Mouse (Mus musculus): ENCODE results near the gene Nfic. TPM values are rescaled to one million over a fixed set of nuclear protein-coding genes. Genes with fewer than 3 reads are reported as not detected.

Gene Nfic
- polyA plus RNA-seq, 1 experiment from 2014 or later, result 86.5 TPM

DNA sequence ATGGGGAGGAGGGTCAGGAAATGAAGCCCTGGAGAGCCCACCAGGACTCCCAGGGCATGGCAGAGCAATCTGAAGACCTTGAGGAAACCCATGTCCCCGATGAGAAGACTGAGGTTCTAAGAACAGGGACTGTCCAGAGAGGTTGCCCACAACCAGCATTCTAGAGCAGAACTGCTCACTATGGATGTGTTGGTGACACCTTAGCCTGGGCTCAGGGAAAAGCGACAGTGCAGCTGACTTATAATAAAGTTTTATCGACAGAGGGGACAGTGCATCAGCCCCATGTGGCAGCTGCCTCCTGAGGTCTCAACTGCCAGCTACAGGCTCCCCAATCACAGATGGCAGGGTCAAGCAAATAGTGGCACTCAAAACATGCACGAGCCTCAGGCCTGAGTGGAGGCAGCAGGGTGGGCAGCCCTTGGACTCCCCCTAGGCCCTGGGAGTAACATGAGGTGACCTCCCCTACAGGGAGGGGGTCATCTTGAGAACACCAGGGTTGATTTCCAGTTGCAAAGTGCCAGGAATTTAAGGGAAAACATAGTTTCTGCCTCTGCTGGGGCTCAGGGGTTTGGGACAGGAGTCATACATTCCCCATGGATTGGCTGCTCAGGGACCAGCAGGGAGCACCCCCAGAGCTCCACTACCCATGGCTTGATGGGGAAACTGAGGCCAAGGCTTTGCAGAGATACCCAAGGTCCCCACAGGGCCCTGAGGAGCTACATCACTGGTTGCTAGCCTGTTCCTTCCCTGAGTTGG, 34.2 kb downstream of the Nfic start:
- Histone ChIP-seq H3K9me3 (ENCODE audit: low read depth, low read length) (no peaks in the 10 kb centered on the region), H3K27ac (ENCODE audit: low read depth) (no peak overlapping the region), H3K36me3 (ENCODE audit: insufficient read depth) (peaks cover 24% of the 10 kb centered on the region), H3K9ac (no peak overlapping the region), H3K4me1 (ENCODE audit: insufficient read depth) (peaks cover 21% of the 10 kb centered on the region), H3K4me2 (no peak overlapping the region), H3K4me3 (ENCODE audit: low read depth, low read length) (no peak overlapping the region), H3K27me3 (ENCODE audit: insufficient read depth, low read length) (no peaks in the 10 kb centered on the region)
- TF ChIP-seq CTCF (IDR thresholded peaks at IDR 0.05; ENCODE audit: low read depth), result no peak
- no peak for DNase-seq
- WGBS, result 74% methylated on average over 4 of the region's 4 CpGs
- no peak for ATAC-seq (ENCODE audit: insufficient read depth)

DNA sequence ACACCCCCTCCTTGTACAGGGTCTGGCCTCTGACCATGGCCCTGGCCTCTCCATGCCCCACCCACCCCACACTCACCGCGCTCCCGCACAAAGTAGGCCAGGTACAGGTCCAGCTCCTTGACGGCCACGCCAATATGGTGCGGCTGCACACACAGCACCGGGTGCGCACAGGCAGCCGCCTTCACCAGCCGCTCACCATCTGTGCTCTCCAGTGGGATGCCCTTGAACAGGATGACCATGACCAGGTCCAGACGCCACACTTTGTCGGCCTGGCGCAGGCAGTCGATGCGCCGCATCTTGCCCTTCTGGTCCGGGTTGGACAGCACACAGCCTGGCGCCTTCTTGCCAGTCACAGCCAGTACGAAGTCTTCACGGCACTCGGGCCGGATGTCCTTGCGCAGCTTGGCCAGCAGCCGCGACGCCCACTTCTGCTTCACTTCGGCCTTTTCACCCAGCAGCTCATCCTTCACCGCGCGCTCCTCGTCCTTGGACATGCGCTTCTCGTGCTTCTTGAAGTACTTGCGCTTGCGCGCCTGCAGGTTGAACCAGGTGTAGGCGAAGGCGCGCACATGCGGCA, 35.2 kb downstream of the Nfic start:
- H3K36me3 ChIP-seq (ENCODE audit: insufficient read depth), result peaks cover 24% of the 10 kb centered on the region
- no peaks in the 10 kb centered on the region for H3K9me3 ChIP-seq (ENCODE audit: low read depth, low read length)
- no peak overlapping the region for H3K4me3 ChIP-seq (ENCODE audit: low read depth, low read length)
- H3K4me2 ChIP-seq, result no peak overlapping the region
- no peak for TF ChIP-seq CTCF (IDR thresholded peaks at IDR 0.05; ENCODE audit: low read depth)
- no peak overlapping the region for H3K9ac ChIP-seq
- WGBS, result 73% methylated on average over 40 of the region's 40 CpGs
- DNase-seq, result no peak
- peaks cover 21% of the 10 kb centered on the region for H3K4me1 ChIP-seq (ENCODE audit: insufficient read depth)
- no peak for ATAC-seq (ENCODE audit: insufficient read depth)
- H3K27me3 ChIP-seq (ENCODE audit: insufficient read depth, low read length), result no peaks in the 10 kb centered on the region
- H3K27ac ChIP-seq (ENCODE audit: low read depth), result no peak overlapping the region

DNA sequence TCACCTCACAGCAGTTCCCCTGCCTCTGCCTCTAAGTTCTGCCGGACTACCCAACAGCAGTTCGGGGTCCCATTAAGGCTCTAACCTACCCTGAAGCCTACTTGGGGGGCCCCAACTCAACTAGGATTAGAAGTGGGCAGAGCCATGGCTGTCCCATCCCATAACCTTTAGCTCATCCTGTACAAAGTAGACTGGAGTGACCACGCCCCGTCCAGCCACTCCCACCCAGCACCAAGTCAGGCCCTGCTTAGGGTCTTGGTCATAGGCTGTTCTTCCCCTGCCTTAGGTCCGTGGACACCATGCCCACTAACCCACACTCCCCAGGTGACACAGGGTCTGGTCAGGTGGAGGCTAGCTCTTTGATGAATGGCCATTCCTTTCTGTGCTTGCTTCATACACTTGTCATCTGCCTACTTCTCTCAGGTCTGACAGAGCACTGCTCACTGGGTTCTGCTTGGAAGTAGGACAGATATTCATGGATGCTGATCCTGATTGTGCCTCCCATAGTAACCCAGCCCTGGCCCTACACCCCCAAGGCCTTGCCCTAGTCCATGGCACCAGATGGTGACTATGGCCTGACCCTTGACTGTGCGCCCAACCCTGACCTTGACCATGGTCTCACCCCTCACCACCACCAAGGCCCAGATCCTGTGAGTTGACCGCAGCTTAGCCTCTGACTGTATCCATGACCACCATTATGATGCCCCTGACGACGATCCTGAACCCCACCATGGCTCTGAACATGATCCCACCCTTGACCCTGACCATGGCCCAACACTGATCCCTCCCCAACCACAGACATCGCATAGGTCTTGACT, 36.1 kb downstream of the Nfic start:
- TF ChIP-seq CTCF (IDR thresholded peaks at IDR 0.05; ENCODE audit: low read depth), result no peak
- no peak for DNase-seq
- H3K36me3 ChIP-seq (ENCODE audit: insufficient read depth), result peaks cover 24% of the 10 kb centered on the region
- peaks cover 27% of the 10 kb centered on the region for H3K4me1 ChIP-seq (ENCODE audit: insufficient read depth)
- H3K9ac ChIP-seq, result no peak overlapping the region
- H3K9me3 ChIP-seq (ENCODE audit: low read depth, low read length), result no peaks in the 10 kb centered on the region
- no peak overlapping the region for H3K27ac ChIP-seq (ENCODE audit: low read depth)
- H3K4me2 ChIP-seq, result no peak overlapping the region
- H3K27me3 ChIP-seq (ENCODE audit: insufficient read depth, low read length), result no peaks in the 10 kb centered on the region
- H3K4me3 ChIP-seq (ENCODE audit: low read depth, low read length), result no peak overlapping the region
- 87% methylated on average over 10 of the region's 10 CpGs for WGBS
- ATAC-seq (ENCODE audit: insufficient read depth), result no peak

DNA sequence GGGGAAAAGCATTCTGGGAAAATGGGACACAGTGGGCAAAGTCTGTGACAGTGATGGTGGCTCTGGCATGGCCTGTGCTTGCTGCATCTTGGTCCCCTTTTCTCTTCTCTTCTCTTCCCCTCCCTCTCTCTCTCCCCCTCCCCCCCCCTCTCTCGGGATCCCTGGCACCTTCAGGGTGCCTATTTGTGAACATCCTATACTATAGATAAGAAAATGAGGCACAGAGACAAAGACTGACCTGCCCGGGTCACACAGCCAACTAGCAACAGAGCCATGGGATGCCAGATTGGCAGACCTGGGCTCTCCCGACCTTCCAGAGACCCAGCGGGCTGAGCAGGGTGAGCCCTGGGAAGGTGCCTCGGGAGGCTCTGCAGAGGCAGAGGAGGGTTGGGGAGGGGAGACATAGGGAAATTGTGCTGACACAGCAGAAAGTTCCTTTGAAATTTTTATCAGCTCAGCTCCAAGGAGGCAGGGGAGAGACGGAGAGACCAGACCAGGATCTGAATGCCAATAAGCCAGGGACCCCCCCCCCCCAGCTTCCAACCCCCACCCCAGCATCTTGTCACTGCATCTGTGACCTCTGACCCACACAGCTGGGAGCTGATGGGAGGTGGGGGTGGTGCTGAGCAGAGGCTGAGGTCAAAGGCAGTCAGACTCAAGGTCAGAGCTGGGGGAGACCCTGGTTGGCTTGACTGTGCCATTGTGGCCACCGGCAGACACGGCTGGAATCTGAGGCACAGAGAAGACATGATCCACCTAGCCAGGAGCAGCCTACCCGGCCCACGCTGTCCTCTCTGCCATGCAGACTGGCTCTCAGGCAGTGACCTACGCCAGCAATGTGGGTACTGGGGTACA, 37.0 kb downstream of the Nfic start:
- 57% methylated on average over 11 of the region's 11 CpGs for WGBS
- no peak overlapping the region for H3K4me3 ChIP-seq (ENCODE audit: low read depth, low read length)
- no peaks in the 10 kb centered on the region for H3K9me3 ChIP-seq (ENCODE audit: low read depth, low read length)
- H3K27me3 ChIP-seq (ENCODE audit: insufficient read depth, low read length), result no peaks in the 10 kb centered on the region
- ATAC-seq (ENCODE audit: insufficient read depth) (no peak), DNase-seq (no peak)
- H3K9ac ChIP-seq, result no peak overlapping the region
- no peak for TF ChIP-seq CTCF (IDR thresholded peaks at IDR 0.05; ENCODE audit: low read depth)
- H3K4me1 ChIP-seq (ENCODE audit: insufficient read depth), result peaks cover 34% of the 10 kb centered on the region
- no peak overlapping the region for H3K4me2 ChIP-seq
- no peak overlapping the region for H3K27ac ChIP-seq (ENCODE audit: low read depth)
- peaks cover 24% of the 10 kb centered on the region for H3K36me3 ChIP-seq (ENCODE audit: insufficient read depth)

DNA sequence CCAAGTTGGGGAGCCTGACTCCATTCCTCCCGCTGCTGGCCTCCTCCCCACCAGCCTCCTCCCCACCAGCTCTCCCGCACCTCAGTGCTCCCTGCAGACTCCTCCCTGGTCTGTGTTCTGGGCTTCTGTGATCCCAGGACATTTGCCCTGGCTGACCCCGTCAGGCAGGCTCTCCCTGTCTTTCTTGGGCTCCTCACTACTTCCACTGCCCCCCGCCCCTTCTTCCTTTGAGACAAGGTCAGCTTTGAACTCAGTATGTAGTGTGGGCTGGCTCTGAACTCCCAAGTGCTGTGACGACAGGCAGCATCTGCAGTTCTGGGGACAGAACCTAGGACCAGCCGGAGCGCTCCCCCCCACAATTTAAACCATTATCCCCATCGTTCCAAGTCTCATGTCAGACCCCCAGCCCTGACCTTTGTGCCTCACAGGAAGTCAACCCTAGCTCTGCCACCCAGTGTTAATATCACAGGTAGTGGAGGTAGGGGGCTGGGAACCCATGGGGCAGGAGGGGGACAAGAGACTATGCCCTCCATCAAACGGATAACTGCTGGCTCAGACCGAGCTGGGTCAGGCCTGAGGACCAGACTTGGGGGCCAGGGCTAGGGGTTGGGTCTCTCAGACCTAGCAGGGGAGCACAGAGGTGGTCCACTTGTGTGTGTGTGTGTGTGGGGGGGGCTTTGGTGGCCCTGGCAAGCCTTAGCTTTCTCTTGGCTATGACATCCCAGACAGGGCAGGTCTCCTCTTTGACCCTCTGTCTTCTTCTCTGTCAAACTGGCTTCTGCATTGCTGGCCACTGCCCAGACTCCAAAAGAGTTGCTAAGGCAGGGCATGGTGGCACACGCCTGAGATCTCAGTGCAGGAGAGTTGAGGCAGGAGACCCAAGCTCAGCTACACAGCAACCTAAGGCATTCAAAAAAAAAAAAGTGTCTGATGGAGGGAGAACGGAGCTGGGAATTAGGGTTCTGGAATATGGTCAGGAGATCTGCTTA, 37.9 kb downstream of the Nfic start:
- Histone ChIP-seq H3K4me1 (ENCODE audit: insufficient read depth) (peaks cover 41% of the 10 kb centered on the region), H3K9me3 (ENCODE audit: low read depth, low read length) (no peaks in the 10 kb centered on the region), H3K27me3 (ENCODE audit: insufficient read depth, low read length) (no peaks in the 10 kb centered on the region), H3K4me2 (peak overlapping the region; percentile 64), H3K36me3 (ENCODE audit: insufficient read depth) (peaks cover 33% of the 10 kb centered on the region), H3K4me3 (ENCODE audit: low read depth, low read length) (peak overlapping the region; percentile 22), H3K27ac (ENCODE audit: low read depth) (peak overlapping the region; percentile 78), H3K9ac (peak overlapping the region; percentile 53)
- WGBS, result 42% methylated on average over 12 of the region's 12 CpGs
- ATAC-seq (ENCODE audit: insufficient read depth) (no peak), DNase-seq (no peak)
- TF ChIP-seq CTCF (IDR thresholded peaks at IDR 0.05; ENCODE audit: low read depth), result no peak
